Mouse (Mus musculus) CH12.LX (cell line): Measurements from ENCODE around the gene Ezh1.

Experiments
- CTCF ChIP-seq, 2 experiments: IDR thresholded peaks in 1 of 2; conservative IDR thresholded peaks in 1 of 2; 2 replicates each; pipeline ENCODE4 v1.5.1; 2011 to 2012; ENCODE audit warnings: low read depth in 2 of 2, low read length in 2 of 2, improper control_type of control experiment in 1 of 2, inconsistent platforms in 1 of 2, mild to moderate bottlenecking in 1 of 2, moderate library complexity in 1 of 2
- TBP ChIP-seq: conservative IDR thresholded peaks from 2 replicates; pipeline ENCODE4 v1.6.1; 2011; ENCODE audit warnings: low read depth, low read length, improper control_type of control experiment

DNA sequence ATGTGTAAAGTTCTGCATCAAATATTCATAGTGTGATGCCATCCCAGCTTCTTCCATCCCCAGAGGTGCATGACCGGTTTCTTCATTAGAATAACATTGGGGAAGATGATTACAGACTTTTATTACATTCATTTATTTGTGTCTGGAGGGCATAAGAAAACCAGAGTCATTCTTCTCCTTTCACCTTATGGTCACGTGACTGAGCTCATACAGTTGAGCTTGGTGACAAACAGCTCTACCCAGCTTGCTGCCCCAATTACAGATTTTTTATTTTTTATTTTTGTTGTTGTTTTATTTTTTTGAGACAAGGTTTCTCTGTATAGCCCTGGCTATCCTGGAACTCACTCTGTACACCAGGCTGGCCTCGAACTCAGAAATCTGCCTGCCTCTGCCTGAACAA is 46.2 kb upstream of the Ezh1 start:
- TF ChIP-seq TBP, result no peak
- TF ChIP-seq CTCF (conservative IDR thresholded peaks at IDR 0.05 in 1 of 2, IDR thresholded peaks at IDR 0.05 in 1 of 2; ENCODE audit: low read depth in 2 of 2, low read length in 2 of 2), result no peak
